ENCODE assay signal across 11 mouse cellular contexts in genomic region chr11:117347256-117347655, GRCm38 (mm10).
DNase-seq lines count a peak whose midpoint lies in the region; ATAC-seq lines count a peak whose summit lies in the region.
"Had no signal": no experiment of that assay in that cellular context is flagged by ENCODE, and none has a peak within 500 bp of the region (broad histone marks: within the 10 kb centered on the region; RNA-seq: fewer than 3 reads in every experiment).

No protein-coding gene starts in this region.

- intact Hi-C loops in left cerebral cortex, postnatal 14 days (cut with DNase I) = no loop called here

- peak; percentile 68 to 73 for DNase-seq in adrenal gland, postnatal 36 days
- no peak for DNase-seq in hindbrain, embryonic 14.5 days (ENCODE audit: low spot score)
- DNase-seq in cerebellum, adult 11 months = no peak
- no peak for DNase-seq in cerebellum, postnatal 36 days
- no peak for DNase-seq in left cerebral cortex, postnatal 14 days (ENCODE audit: low spot score in 2 of 2)
- DNase-seq: left cerebral cortex, postnatal 4 days had no signal

- no peak overlapping the region for H3K27ac ChIP-seq in heart, embryonic 11.5 days (ENCODE audit: low read depth, low read length)
- H3K27ac ChIP-seq in heart, embryonic 12.5 days (ENCODE audit: poor library complexity, severe bottlenecking) = no peak overlapping the region
- H3K27ac ChIP-seq in hindbrain, embryonic 14.5 days = peak overlapping the region; percentile 28
- H3K27ac ChIP-seq in midbrain, embryonic 15.5 days = peak overlapping the region; percentile 61; the same call in 1 of the 2 replicates
- H3K27ac ChIP-seq: kidney, postnatal 0 days had no signal

- H3K9ac ChIP-seq in heart, embryonic 11.5 days (ENCODE audit: low read depth, low read length) = peak overlapping the region; percentile 43; the same call in 1 of the 2 replicates
- H3K9ac ChIP-seq in heart, embryonic 12.5 days = no peak overlapping the region
- H3K9ac ChIP-seq in hindbrain, embryonic 14.5 days = 0 out of 2 replicates have a peak overlapping the region, but pooled peaks have one; percentile 38
- H3K9ac ChIP-seq in midbrain, embryonic 15.5 days = no peak overlapping the region

- H3K4me2 ChIP-seq in heart, embryonic 11.5 days = no peak overlapping the region
- no peak overlapping the region for H3K4me2 ChIP-seq in heart, embryonic 12.5 days
- H3K4me2 ChIP-seq in hindbrain, embryonic 14.5 days (replicated peaks) = 0 out of 2 replicates have a peak overlapping the region, but pooled peaks have one; percentile 23
- H3K4me2 ChIP-seq in midbrain, embryonic 15.5 days = no peak overlapping the region

- H3K4me1 ChIP-seq in heart, embryonic 11.5 days (ENCODE audit: control insufficient read depth, insufficient read depth, low read length) = peaks cover 74% of the 10 kb centered on the region
- peaks cover 83% of the 10 kb centered on the region for H3K4me1 ChIP-seq in heart, embryonic 12.5 days (replicated peaks)
- peaks cover 76% of the 10 kb centered on the region for H3K4me1 ChIP-seq in hindbrain, embryonic 14.5 days (replicated peaks; ENCODE audit: control insufficient read depth, insufficient read depth, low read length)
- peaks cover 70% of the 10 kb centered on the region for H3K4me1 ChIP-seq in midbrain, embryonic 15.5 days

- no peaks in the 10 kb centered on the region for H3K9me3 ChIP-seq in heart, embryonic 11.5 days (replicated peaks; ENCODE audit: control insufficient read depth, low read length)
- no peaks in the 10 kb centered on the region for H3K9me3 ChIP-seq in heart, embryonic 12.5 days (replicated peaks)
- H3K9me3 ChIP-seq in hindbrain, embryonic 14.5 days (ENCODE audit: control insufficient read depth, low read length) = no peaks in the 10 kb centered on the region
- H3K9me3 ChIP-seq in midbrain, embryonic 15.5 days = no peaks in the 10 kb centered on the region
- H3K9me3 ChIP-seq: megakaryocyte, embryonic 14.5 days had no signal

- 0 out of 2 replicates have a peak, but pooled peaks cover under 1% of the 10 kb centered on the region for H3K36me3 ChIP-seq in heart, embryonic 11.5 days (ENCODE audit: control insufficient read depth, insufficient read depth, low read length)
- peaks cover 11% of the 10 kb centered on the region for H3K36me3 ChIP-seq in heart, embryonic 12.5 days
- H3K36me3 ChIP-seq in hindbrain, embryonic 14.5 days (replicated peaks; ENCODE audit: control insufficient read depth, insufficient read depth) = peaks cover 11% of the 10 kb centered on the region
- peaks cover 8% of the 10 kb centered on the region; the same call in 1 of the 2 replicates for H3K36me3 ChIP-seq in midbrain, embryonic 15.5 days (replicated peaks)

- no peak overlapping the region for H3K4me3 ChIP-seq in heart, embryonic 11.5 days (ENCODE audit: low read depth, low read length)
- H3K4me3 ChIP-seq in heart, embryonic 12.5 days = no peak overlapping the region
- H3K4me3 ChIP-seq in hindbrain, embryonic 14.5 days (replicated peaks; ENCODE audit: low read length) = no peak overlapping the region
- H3K4me3 ChIP-seq in midbrain, embryonic 15.5 days = no peak overlapping the region
- H3K4me3 ChIP-seq: megakaryocyte, embryonic 14.5 days had no signal

- WGBS in heart, embryonic 11.5 days (ENCODE audit: insufficient replicate concordance) = 82% methylated on average over 4 of the region's 4 CpGs
- 79% methylated on average over 4 of the region's 4 CpGs for WGBS in heart, embryonic 12.5 days
- WGBS in hindbrain, embryonic 14.5 days = 83% methylated on average over 4 of the region's 4 CpGs
- WGBS in midbrain, embryonic 15.5 days = 81% methylated on average over 4 of the region's 4 CpGs

- ATAC-seq in heart, embryonic 11.5 days (replicated peaks; ENCODE audit: insufficient number of reproducible peaks, low FRiP score, low TSS enrichment) = no peak
- no peak for ATAC-seq in heart, embryonic 12.5 days (ENCODE audit: insufficient number of reproducible peaks, low FRiP score)
- ATAC-seq in hindbrain, embryonic 14.5 days (ENCODE audit: low FRiP score) = no peak
- ATAC-seq in midbrain, embryonic 15.5 days (replicated peaks) = no peak

- no peaks in the 10 kb centered on the region for H3K27me3 ChIP-seq in heart, embryonic 11.5 days (ENCODE audit: control insufficient read depth, insufficient read depth, low read length)
- H3K27me3 ChIP-seq in heart, embryonic 12.5 days (replicated peaks) = no peaks in the 10 kb centered on the region
- H3K27me3 ChIP-seq in hindbrain, embryonic 14.5 days (ENCODE audit: control insufficient read depth, insufficient read depth, low read length) = no peaks in the 10 kb centered on the region
- H3K27me3 ChIP-seq in midbrain, embryonic 15.5 days (replicated peaks) = no peaks in the 10 kb centered on the region
- H3K27me3 ChIP-seq: megakaryocyte, embryonic 14.5 days had no signal

Comparison
In these comparisons a context has a peak if more than half of its experiments do, and no peak if none do; other contexts are left out.
1. H3K9ac ChIP-seq: peak in heart, embryonic 11.5 days (single experiment) and hindbrain, embryonic 14.5 days (single experiment); none in heart, embryonic 12.5 days (single experiment) and midbrain, embryonic 15.5 days (single experiment).
2. H3K27ac ChIP-seq: peak in hindbrain, embryonic 14.5 days (single experiment) and midbrain, embryonic 15.5 days (single experiment); none in heart, embryonic 11.5 days (single experiment) and heart, embryonic 12.5 days (single experiment).
3. DNase-seq: peak in adrenal gland, postnatal 36 days (2 of 2); none in hindbrain, embryonic 14.5 days (single experiment), cerebellum, adult 11 months (single experiment), cerebellum, postnatal 36 days (0 of 2) and left cerebral cortex, postnatal 14 days (0 of 2).